In the genomic region with DNA sequence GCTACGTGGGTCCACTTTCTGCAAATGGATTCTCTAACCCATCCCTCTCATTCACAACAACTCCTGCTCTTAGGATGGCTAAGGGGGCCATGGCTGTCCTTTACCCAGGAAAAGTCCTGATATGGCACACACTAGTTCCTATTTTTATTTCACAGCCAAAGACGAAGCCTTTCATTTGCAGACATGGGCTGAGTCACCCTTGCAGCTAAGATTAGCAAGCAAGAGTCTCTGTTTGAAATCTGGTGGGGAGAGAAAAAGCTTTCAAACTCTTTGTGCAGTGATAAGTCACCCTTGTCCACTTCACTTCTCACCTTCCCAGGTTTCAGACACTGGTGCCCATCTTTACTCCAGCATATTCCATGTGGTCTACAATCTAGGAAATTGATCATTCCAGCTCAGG, we compare ENCODE assay signal across 19 mouse cellular contexts. TPM values are rescaled to one million over a fixed set of nuclear protein-coding genes. Genes with fewer than 3 reads are reported as not detected.
DNase-seq lines count a peak whose midpoint lies in the region; ATAC-seq and TF ChIP-seq lines count a peak whose summit lies in the region.
"Had no signal": no experiment of that assay in that cellular context is flagged by ENCODE, and none has a peak within 500 bp of the region (broad histone marks: within the 10 kb centered on the region; RNA-seq: fewer than 3 reads in every experiment).

No protein-coding gene starts in this region.

- no peak overlapping the region for H3K4me2 ChIP-seq in heart, embryonic 16.5 days (ENCODE audit: low read depth, low read length)

- TF ChIP-seq POLR2A in testis, adult 2 months (IDR thresholded peaks at IDR 0.05; ENCODE audit: control insufficient read depth, low read depth, low read length) = no peak
- no peak for TF ChIP-seq POLR2A in olfactory bulb, adult 2 months (IDR thresholded peaks at IDR 0.05; ENCODE audit: insufficient read depth, low read depth, low read length)

- intact Hi-C loops in heart, postnatal 10 days (cut with DNase I) = no loop called here

- no peaks in the 10 kb centered on the region for H3K36me3 ChIP-seq in heart, embryonic 16.5 days (ENCODE audit: control insufficient read depth, insufficient read depth)
- no peaks in the 10 kb centered on the region for H3K36me3 ChIP-seq in testis, adult 2 months (ENCODE audit: control insufficient read depth, insufficient read depth, low read length)
- no peaks in the 10 kb centered on the region for H3K36me3 ChIP-seq in limb, embryonic 10.5 days
- H3K36me3 ChIP-seq: midbrain, embryonic 10.5 days had no signal

- DNase-seq in frontal cortex, postnatal 25 days (ENCODE audit: low spot score in 2 of 2) = no peak
- no peak for DNase-seq in heart, postnatal 10 days
- DNase-seq in testis, postnatal 14 days (ENCODE audit: low spot score) = no peak
- no peak for DNase-seq in limb, embryonic 10.5 days (ENCODE audit: low spot score)
- DNase-seq: adrenal gland, adult 8-10 months; B cell, adult 2 months; cerebellum, postnatal 14 days; heart, adult 18-20 months; kidney, adult 18-20 months; kidney, postnatal 25 days; thymus, adult 2 months had no signal

- TF ChIP-seq CTCF in testis, adult 2 months (IDR thresholded peaks at IDR 0.05; ENCODE audit: control insufficient read depth, insufficient read depth, insufficient replicate concordance, low read depth, low read length) = no peak
- no peak for TF ChIP-seq CTCF in olfactory bulb, adult 2 months (IDR thresholded peaks at IDR 0.05; ENCODE audit: insufficient read depth, low read depth, low read length)

- H3K9me3 ChIP-seq in heart, embryonic 16.5 days (replicated peaks; ENCODE audit: control insufficient read depth, low read length) = no peaks in the 10 kb centered on the region
- no peaks in the 10 kb centered on the region for H3K9me3 ChIP-seq in limb, embryonic 10.5 days (replicated peaks)
- H3K9me3 ChIP-seq: midbrain, embryonic 10.5 days had no signal

- H3K27me3 ChIP-seq in heart, embryonic 16.5 days (ENCODE audit: control insufficient read depth, insufficient read depth, low read length) = no peaks in the 10 kb centered on the region; the same call in 1 of the 2 replicates
- H3K27me3 ChIP-seq in testis, adult 2 months (ENCODE audit: control insufficient read depth, insufficient read depth, low read length) = no peaks in the 10 kb centered on the region
- peaks cover 99% of the 10 kb centered on the region for H3K27me3 ChIP-seq in limb, embryonic 10.5 days (ENCODE audit: low read depth, poor library complexity, severe bottlenecking)

- no peak overlapping the region for H3K9ac ChIP-seq in heart, embryonic 16.5 days (ENCODE audit: low read length)
- H3K9ac ChIP-seq: liver, embryonic 14.5 days had no signal

- H3K4me3 ChIP-seq in heart, embryonic 16.5 days (ENCODE audit: low read length) = no peak overlapping the region
- no peak overlapping the region for H3K4me3 ChIP-seq in testis, adult 2 months (ENCODE audit: control insufficient read depth, low read depth, low read length)
- no peak overlapping the region for H3K4me3 ChIP-seq in olfactory bulb, adult 2 months (ENCODE audit: insufficient read depth, low read depth, low read length)
- no peak overlapping the region for H3K4me3 ChIP-seq in limb, embryonic 10.5 days
- H3K4me3 ChIP-seq: midbrain, embryonic 10.5 days had no signal

- peak overlapping the region; percentile 66 for H3K27ac ChIP-seq in heart, embryonic 16.5 days (ENCODE audit: low read length)
- H3K27ac ChIP-seq in testis, adult 2 months (ENCODE audit: control insufficient read depth, insufficient read depth, low read depth, low read length) = peak overlapping the region; percentile 60
- peak overlapping the region; percentile 93 for H3K27ac ChIP-seq in olfactory bulb, adult 2 months (ENCODE audit: insufficient read depth, low read depth, low read length)
- no peak overlapping the region for H3K27ac ChIP-seq in limb, embryonic 10.5 days
- H3K27ac ChIP-seq: liver, embryonic 14.5 days; midbrain, embryonic 10.5 days had no signal

- peaks cover 4% of the 10 kb centered on the region for H3K4me1 ChIP-seq in heart, embryonic 16.5 days (ENCODE audit: control insufficient read depth, insufficient read depth, low read length)
- no peaks in the 10 kb centered on the region for H3K4me1 ChIP-seq in testis, adult 2 months (ENCODE audit: control insufficient read depth, insufficient read depth, low read length)
- H3K4me1 ChIP-seq in olfactory bulb, adult 2 months (ENCODE audit: control insufficient read depth, insufficient read depth, low read length) = no peaks in the 10 kb centered on the region
- H3K4me1 ChIP-seq in limb, embryonic 10.5 days = no peaks in the 10 kb centered on the region
- H3K4me1 ChIP-seq: midbrain, embryonic 10.5 days had no signal

- ATAC-seq in frontal cortex, adult (ENCODE audit: low TSS enrichment) = peak; percentile 94
- peak; percentile 28; the same call in 1 of the 2 replicates for ATAC-seq in heart, embryonic 16.5 days (replicated peaks; ENCODE audit: extremely low read depth, insufficient read depth, low FRiP score)
- ATAC-seq: hindbrain, embryonic 16.5 days; lung, postnatal 0 days had no signal

- 46% methylated on average over 2 of the region's 2 CpGs for WGBS in heart, embryonic 16.5 days
- 45% methylated on average over 2 of the region's 2 CpGs for WGBS in olfactory bulb, adult 2 months
- 87% methylated on average over 2 of the region's 2 CpGs for WGBS in limb, embryonic 10.5 days

RNA-seq across cellular contexts. Expression of a gene that starts 36.9 kb away (rescaled TPM):
- polyA plus RNA-seq in heart, embryonic 16.5 days (2015; fragmentation: Nextera tagmentation; extraction: Ambion mirVana) = 2,294 and 2,338 TPM in 2 replicates
- total RNA-seq in heart, postnatal 10 days (2021) = 100 to 1,000 TPM; 782 to 828 TPM
- 60.8 and 64.0 TPM in 2 replicates for polyA plus RNA-seq in testis, adult 2 months (2012; rRNA removed)
- polyA plus RNA-seq in olfactory bulb, adult 2 months (2012; ENCODE audit: insufficient read depth, insufficient read length, low replicate concordance, missing spikeins) = 1,274 and 4,546 TPM in 2 replicates
- 920 and 943 TPM in 2 replicates for polyA plus RNA-seq in limb, embryonic 10.5 days (2016; fragmentation: Nextera tagmentation; extraction: Ambion mirVana)

Comparison
In these comparisons a context has a peak if more than half of its experiments do, and no peak if none do; other contexts are left out.
1. RNA of a gene that starts 36.9 kb away (polyA plus RNA-seq): 1,274 to 4,546 TPM in olfactory bulb, adult 2 months, 2,294 to 2,338 TPM in heart, embryonic 16.5 days and 920 to 943 TPM in limb, embryonic 10.5 days; 60.8 to 64.0 TPM in testis, adult 2 months; every median in the first group is over 10 times any median in the second.